Mouse (Mus musculus) heart, postnatal 0 days (tissue): ENCODE results near the gene Afap1. TPM values are rescaled to one million over a fixed set of nuclear protein-coding genes. Genes with fewer than 3 reads are reported as not detected.

Experiments
- ATAC-seq: fragments of 200-750 bp; cut with Nextera tagmentation; 2 replicates; pipeline ENCODE4 v1.8.0; 2017; ENCODE audit warnings: low read depth, moderate number of reproducible peaks, moderate library complexity; ENCODE audit not compliant: insufficient read depth
- DNase-seq: peaks from one replicate; pipeline ENCODE4 v3.0.0-alpha.2; 2016; ENCODE audit warnings: low spot score
- H3K27ac ChIP-seq: fragments of 300-500 bp; sonication (generic); 2 replicates; pipeline ENCODE4 v1.5.1; 2014; ENCODE audit warnings: low read depth, mild to moderate bottlenecking
- H3K27me3 ChIP-seq: fragments of 300-500 bp; sonication (generic); 2 replicates; pipeline ENCODE4 v1.6.1; 2014; ENCODE audit warnings: low read length, mixed read lengths; ENCODE audit not compliant: control insufficient read depth, insufficient read depth
- H3K36me3 ChIP-seq: fragments of 300-500 bp; sonication (generic); replicated peaks from 2 replicates; pipeline ENCODE4 v1.6.1; 2014; ENCODE audit warnings: low read length, mixed read lengths; ENCODE audit not compliant: control insufficient read depth, insufficient read depth
- H3K4me1 ChIP-seq: fragments of 300-500 bp; sonication (generic); 2 replicates; pipeline ENCODE4 v1.6.1; 2014; ENCODE audit warnings: antibody characterized with exemption; ENCODE audit not compliant: control insufficient read depth, insufficient read depth
- H3K4me2 ChIP-seq: fragments of 300-500 bp; sonication (generic); 2 replicates; pipeline ENCODE4 v1.6.1; 2014; ENCODE audit warnings: low read depth, mild to moderate bottlenecking, low read length, moderate library complexity
- H3K4me3 ChIP-seq: fragments of 300-500 bp; sonication (generic); 2 replicates; pipeline ENCODE4 v1.5.1; 2014; ENCODE audit warnings: low read depth, low read length
- H3K9ac ChIP-seq: fragments of 300-500 bp; sonication (generic); replicated peaks from 2 replicates; pipeline ENCODE4 v1.6.1; 2014; ENCODE audit warnings: low read depth, low read length, mixed read lengths
- H3K9me3 ChIP-seq: fragments of 300-500 bp; sonication (generic); replicated peaks from 2 replicates; pipeline ENCODE4 v1.6.1; 2016; ENCODE audit warnings: low read length; ENCODE audit not compliant: control insufficient read depth
- CTCF ChIP-seq: IDR thresholded peaks from 2 replicates; pipeline ENCODE4 v1.5.1; 2016; ENCODE audit warnings: antibody characterized with exemption, control low read depth, low read depth
- EP300 ChIP-seq: IDR thresholded peaks from 2 replicates; pipeline ENCODE4 v1.6.1; 2016; ENCODE audit warnings: antibody characterized with exemption, low read depth
- WGBS: fragments of 180-500 bp; shearing (Covaris S2); extraction: QIAGEN DNeasy Blood & Tissue Kit; methylation state at CpG from one replicate; pipeline ENCODE4 v1.1.7; 2014; 5-methylcytosine and 5-hydroxymethylcytosine counted together
- polyA plus RNA-seq: library from polyadenylated mRNA; unstranded; fragments of >200 nt; fragmentation: Nextera tagmentation; extraction: Ambion mirVana; gene quantifications from 2 replicates; pipeline ENCODE4 v1.2.1, GENCODE M21; 2015
- total RNA-seq: library from RNA; depleted of rRNA; stranded (reverse); fragments of >200 nt; gene quantifications from 2 replicates; pipeline ENCODE4 v1.2.3, GENCODE M21; 2014; ENCODE audit warnings: low replicate concordance

Gene Afap1
- total and polyA plus RNA-seq, 2 experiments from 2014 or later: 14.9 to 30.3 TPM

GRCm38 (mm10) chr5:35903456-35903855 is 10.3 kb downstream of the Afap1 start:
- Histone ChIP-seq H3K27ac (peak overlapping the region; percentile 72), H3K4me3 (no peak overlapping the region), H3K36me3 (no peaks in the 10 kb centered on the region), H3K27me3 (no peaks in the 10 kb centered on the region), H3K4me2 (no peak overlapping the region; the same call in 1 of the 2 replicates), H3K9me3 (no peaks in the 10 kb centered on the region), H3K4me1 (peaks cover 76% of the 10 kb centered on the region), H3K9ac (no peak overlapping the region)
- TF ChIP-seq EP300 (no peak), CTCF (no peak)
- DNase-seq: no peak
- ATAC-seq: no peak
- 13% methylated on average over 8 of the region's 8 CpGs for WGBS

GRCm38 (mm10) chr5:35905283-35905682 is 12.2 kb downstream of the Afap1 start:
- peak overlapping the region; percentile 1; the same call in 1 of the 2 replicates for H3K4me2 ChIP-seq
- H3K27ac ChIP-seq: peak overlapping the region; percentile 81
- DNase-seq (peak; percentile 66), ATAC-seq (peak; percentile 57)
- H3K9me3 ChIP-seq: no peaks in the 10 kb centered on the region
- peak overlapping the region; percentile 40; the same call in 1 of the 2 replicates for H3K9ac ChIP-seq
- H3K4me1 ChIP-seq: peaks cover 84% of the 10 kb centered on the region
- H3K4me3 ChIP-seq: no peak overlapping the region
- WGBS: 37% methylated on average over 8 of the region's 8 CpGs
- no peaks in the 10 kb centered on the region for H3K27me3 ChIP-seq
- TF ChIP-seq EP300 (no peak), CTCF (no peak)
- H3K36me3 ChIP-seq: 0 out of 2 replicates have a peak, but pooled peaks cover 3% of the 10 kb centered on the region

- H3K9me3 ChIP-seq: 0 out of 2 replicates have a peak, but pooled peaks cover 1% of the 10 kb centered on the region
- TF ChIP-seq CTCF (no peak), EP300 (no peak)
- 46% methylated on average over 4 of the region's 4 CpGs for WGBS
- H3K27ac ChIP-seq: no peak overlapping the region
- H3K27me3 ChIP-seq: no peaks in the 10 kb centered on the region
- H3K4me3 ChIP-seq: no peak overlapping the region
- H3K36me3 ChIP-seq: peaks cover 9% of the 10 kb centered on the region
- DNase-seq (no peak), ATAC-seq (no peak)
- peaks cover 71% of the 10 kb centered on the region for H3K4me1 ChIP-seq
- no peak overlapping the region for H3K9ac ChIP-seq
- no peak overlapping the region for H3K4me2 ChIP-seq
These were observed 14.0 kb downstream of the Afap1 start for GRCm38 (mm10) chr5:35907090-35907489.

- DNase-seq (peak; percentile 90), ATAC-seq (peak; percentile 73)
- Histone ChIP-seq H3K27ac (peak overlapping the region; percentile 73), H3K36me3 (peaks cover 16% of the 10 kb centered on the region), H3K4me1 (peaks cover 71% of the 10 kb centered on the region), H3K27me3 (no peaks in the 10 kb centered on the region), H3K9me3 (0 out of 2 replicates have a peak, but pooled peaks cover 2% of the 10 kb centered on the region), H3K9ac (no peak overlapping the region), H3K4me3 (no peak overlapping the region), H3K4me2 (peak overlapping the region; percentile 12; the same call in 1 of the 2 replicates)
- no peak for TF ChIP-seq EP300
- 20% methylated on average over 15 of the region's 15 CpGs for WGBS
These were observed 14.7 kb downstream of the Afap1 start for GRCm38 (mm10) chr5:35907633-35908426.

GRCm38 (mm10) chr5:35908626-35909443 is 15.7 kb downstream of the Afap1 start:
- Histone ChIP-seq H3K4me3 (no peak overlapping the region), H3K9ac (no peak overlapping the region), H3K4me1 (peaks cover 63% of the 10 kb centered on the region), H3K36me3 (peaks cover 18% of the 10 kb centered on the region), H3K4me2 (peak overlapping the region; percentile 12), H3K27ac (peak overlapping the region; percentile 73), H3K9me3 (0 out of 2 replicates have a peak, but pooled peaks cover 2% of the 10 kb centered on the region), H3K27me3 (no peaks in the 10 kb centered on the region)
- no peak for TF ChIP-seq CTCF
- TF ChIP-seq EP300: no peak
- DNase-seq (no peak), ATAC-seq (no peak)
- WGBS: 31% methylated on average over 13 of the region's 13 CpGs
